Mouse (Mus musculus) megakaryocyte-erythroid progenitor cell, adult 5-6 weeks (primary cell): Measurements from ENCODE around the gene Rmi1. TPM values are rescaled to one million over a fixed set of nuclear protein-coding genes. Genes with fewer than 3 reads are reported as not detected.
"Not testable (repeated sequence)": the region's sequence is repeated elsewhere in the genome, so short reads cannot be mapped to it uniquely, and the experiment has no call there.

Experiments used
- ATAC-seq: replicated peaks from 2 replicates; pipeline ENCODE4 v1.8.0; 2016; ENCODE audit warnings: mild to moderate bottlenecking, inconsistent platforms; ENCODE audit not compliant: severe bottlenecking, poor library complexity, low FRiP score, low TSS enrichment
- total RNA-seq, 2 experiments: library from RNA; stranded (forward) in 1 of 2; stranded (reverse) in 1 of 2; fragments of 200-1000, 215-1000 nt in 1 of 2; fragments of >200 nt in 1 of 2; fragmentation: Nextera tagmentation in 1 of 2; gene quantifications; 2 replicates each; pipeline ENCODE4 v1.2.3; 2014 to 2017

Gene Rmi1
- total RNA-seq (2014; fragmentation: Nextera tagmentation) (39.7 and 45.3 TPM in 2 replicates), total RNA-seq (2017) (38.2 and 40.3 TPM in 2 replicates)

DNA sequence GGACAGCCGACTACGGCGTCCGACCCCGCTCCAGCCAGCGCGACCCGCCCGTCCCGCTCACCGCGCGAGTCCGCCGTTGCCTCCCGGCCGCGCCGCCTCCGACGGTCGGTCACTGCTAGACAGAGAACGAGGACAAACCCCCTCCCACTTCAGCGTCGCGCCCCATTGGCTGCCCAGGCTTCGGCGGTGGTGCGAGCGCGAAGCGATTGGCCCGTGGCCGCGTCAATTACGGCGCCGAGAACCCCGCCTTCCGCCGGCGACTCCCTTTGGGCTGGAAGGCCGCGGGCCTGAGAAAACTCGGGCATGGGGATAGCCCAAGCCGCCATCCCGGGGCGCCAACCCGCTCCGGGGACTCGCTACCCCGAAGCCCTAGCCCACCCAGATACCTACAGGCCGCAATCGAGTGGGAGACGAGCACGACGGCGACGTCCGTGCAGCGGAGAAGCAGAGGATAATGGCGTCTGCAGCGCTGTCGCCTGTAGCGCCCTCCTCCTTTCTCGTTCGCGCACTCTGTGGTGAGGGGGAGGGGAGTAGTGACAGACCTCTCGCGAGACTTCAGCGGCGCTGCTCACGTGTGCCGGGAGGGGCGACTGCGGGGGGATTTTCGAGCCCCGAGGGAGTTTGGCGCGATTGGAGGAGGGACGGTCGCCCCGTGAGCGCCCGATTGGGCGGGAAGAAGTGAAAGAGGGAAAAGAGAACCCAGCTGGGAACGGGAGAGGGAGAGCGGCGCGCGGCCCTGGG lies at the start of gene Rmi1:
Gene Rmi1, plus strand, starts transcription at position 246 of the 741 bp plus-strand sequence.
- peak; percentile 91 for ATAC-seq

DNA sequence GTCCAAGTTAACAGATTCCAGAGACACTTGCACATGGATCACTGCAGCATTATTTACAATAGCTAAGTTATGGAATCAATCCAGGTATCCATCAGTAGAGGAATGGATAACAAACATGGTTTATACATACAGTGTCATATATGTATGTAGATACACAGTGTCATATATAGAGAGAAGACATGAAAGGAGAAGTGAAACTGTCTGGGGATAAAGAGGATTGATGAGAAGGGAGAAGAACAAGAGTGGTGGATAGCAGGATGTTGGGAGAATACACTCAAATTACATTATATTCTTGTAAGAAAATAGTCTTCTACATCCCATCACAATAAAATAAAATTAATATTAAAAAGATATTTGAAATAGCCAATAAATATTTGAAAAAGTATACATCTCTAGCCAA lies 49.1 kb upstream of the Rmi1 start:
- no peak for ATAC-seq

DNA sequence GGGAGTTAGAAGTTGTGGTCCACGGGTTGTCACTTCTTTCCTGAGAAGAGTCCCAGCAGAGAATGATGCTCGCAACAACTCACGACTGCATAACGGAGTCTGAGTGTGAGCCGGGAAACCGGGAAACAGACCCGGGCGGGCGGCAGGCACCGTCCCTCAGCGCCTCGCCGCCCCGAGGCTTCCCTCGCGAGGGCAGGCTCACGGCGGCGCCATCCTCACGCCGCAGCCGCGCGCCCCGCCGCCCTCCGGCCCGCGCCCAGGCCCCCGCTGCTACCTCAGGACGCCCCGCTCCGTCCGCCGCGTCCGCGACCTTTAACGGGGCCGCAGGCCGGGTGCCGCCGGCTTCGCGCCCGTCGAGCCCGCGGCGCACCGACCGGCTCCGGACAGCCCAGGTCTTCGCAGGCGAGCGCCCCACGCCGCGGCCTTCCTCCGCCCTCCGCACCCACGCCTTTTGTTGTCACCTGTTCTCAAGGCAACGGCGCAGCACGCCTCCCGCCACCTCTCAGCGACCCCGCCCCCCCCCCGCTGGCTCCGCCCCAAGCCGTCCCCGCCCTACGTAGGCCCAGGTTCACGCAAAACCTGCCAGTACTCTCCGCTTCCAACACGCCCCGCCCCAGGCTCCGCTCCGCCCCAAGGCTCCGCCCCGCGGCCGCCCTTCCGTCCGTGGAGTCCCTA lies 43.3 kb upstream of the Rmi1 start, which contains the start of gene Kif27:
Gene Kif27, minus strand, starts transcription at position 494 of the 675 bp plus-strand sequence.
- peak; percentile 100 for ATAC-seq

DNA sequence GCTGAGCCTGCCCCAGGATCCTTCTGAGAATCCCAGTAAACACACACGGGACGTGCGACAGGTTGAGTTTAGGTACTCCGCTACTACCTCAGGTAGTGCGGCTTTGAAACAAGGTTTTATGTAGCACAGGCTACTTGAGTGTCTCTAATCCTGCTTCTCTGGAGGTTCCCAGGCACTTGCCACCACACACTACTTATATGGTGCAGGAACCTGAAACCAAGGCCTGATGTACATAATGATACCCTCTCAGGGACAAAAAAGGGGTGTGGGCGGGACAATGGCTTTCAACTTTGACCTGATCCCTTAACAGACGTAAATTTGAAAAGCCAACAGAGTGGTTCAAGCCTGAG lies 42.8 kb upstream of the Rmi1 start:
- ATAC-seq, result peak; percentile 61; the same call in 1 of the 2 replicates

DNA sequence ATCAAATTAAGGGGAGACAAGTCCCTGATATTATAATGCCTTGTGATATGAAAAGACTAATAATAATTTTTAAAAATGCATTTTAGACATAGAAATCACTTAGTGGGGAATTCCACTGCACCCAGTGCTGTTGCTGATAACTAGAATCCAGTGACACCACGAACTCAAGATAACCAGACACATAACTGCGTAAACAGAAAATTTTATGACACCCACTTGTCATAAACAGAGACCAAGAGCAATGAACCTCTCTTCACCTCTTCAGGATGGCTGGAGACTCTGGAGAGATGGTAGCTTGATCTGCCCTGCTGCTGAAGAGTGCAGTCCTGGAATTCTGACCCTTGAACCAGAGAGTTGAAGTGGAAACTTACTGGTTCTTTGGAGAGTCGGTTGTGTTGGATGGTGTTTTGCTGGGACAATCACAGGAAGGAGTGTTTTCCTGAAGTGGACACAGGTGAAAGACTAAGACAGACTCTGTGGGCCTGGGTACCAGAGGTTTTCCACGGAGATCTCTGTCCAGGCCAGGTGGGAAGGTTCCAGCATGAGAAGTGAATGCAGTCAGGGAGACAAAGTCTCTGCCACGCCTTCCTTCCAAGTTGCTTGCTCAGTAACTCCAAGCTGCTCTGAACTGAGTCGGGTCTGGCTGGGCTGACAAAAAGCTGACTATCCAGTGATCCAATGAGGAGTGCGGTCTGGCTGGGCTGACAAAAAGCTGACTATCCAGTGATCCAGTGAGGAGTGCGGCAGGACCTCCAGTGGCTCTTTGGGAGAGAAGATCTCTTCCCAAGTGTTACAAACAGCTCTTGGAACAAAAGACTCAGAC lies 37.5 kb upstream of the Rmi1 start:
- peak; percentile 77 for ATAC-seq

DNA sequence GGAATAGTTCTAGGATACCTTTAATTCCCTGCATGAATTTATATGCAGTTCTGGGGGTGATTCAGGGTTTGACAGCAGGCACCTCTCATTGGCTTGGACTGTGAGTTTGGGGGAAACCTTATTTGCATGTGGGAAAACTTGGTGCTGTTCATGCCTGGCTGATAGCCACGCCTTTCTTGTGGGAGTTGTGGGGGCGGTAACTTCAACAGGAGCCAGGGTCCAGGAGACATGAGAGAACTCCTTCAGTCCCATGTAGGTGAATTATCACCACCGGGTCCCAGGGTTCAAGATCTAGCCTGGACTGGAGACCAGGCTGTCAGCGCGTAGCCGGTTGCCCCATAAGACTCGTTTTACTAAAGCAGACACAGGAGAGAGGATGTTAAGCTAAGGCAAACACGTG lies 36.9 kb upstream of the Rmi1 start:
- not testable (repeated sequence) for ATAC-seq

DNA sequence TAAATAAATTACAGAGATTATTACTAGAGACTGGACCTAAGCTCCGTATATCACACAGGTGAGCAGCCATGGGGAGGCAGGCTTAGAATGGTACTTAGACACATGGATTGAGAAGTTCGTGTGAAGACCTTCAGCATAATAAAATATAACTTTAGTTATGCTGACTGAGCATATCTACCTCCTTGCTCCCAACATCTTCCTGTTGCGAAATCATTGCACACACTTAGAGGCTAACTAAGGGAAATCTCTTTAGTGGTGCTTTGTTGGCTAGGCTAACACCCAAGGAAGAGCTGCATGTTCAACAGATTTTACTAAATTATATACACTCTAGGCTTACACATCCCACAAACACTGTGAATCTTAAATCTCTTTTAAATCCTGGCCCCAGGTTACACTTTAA lies 35.7 kb upstream of the Rmi1 start:
- ATAC-seq, result no peak

DNA sequence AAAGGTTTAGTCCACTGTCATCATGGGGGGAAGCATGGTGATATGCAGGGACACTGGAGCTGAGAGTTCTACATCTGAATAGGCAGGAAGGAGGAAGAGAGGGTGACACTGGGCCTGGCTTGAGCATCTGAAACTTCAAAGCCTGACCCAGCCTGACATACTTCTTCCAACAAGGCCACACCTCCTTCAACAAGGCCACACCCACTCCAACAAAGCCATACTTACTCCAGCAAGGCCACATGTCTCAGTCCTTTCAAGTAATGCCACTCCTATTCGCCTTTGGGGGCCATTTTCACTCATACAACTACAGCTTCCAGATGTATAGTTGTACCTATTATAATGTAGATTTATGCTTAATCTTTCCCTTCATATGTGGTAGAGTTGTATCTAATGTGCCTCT lies 34.4 kb upstream of the Rmi1 start:
- ATAC-seq, result no peak

DNA sequence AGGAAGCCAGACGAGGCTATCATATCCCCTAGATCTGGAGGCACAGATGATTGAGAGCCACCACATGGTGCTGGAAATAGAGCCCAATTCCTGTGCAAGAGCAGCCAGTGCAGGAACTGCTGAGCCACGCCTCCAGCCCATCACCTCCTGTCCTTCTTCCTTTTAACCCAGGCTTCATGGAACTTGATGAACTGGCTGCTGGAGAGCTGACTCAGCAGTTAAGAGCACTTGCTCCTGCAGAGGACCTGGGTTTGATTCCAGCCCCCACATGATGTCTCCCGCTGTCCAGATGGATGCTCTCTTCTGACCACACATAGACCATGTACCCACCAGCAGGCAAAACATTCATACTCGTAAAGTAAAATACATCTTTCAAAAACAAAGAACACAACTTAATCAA lies 33.2 kb upstream of the Rmi1 start:
- ATAC-seq, result no peak

DNA sequence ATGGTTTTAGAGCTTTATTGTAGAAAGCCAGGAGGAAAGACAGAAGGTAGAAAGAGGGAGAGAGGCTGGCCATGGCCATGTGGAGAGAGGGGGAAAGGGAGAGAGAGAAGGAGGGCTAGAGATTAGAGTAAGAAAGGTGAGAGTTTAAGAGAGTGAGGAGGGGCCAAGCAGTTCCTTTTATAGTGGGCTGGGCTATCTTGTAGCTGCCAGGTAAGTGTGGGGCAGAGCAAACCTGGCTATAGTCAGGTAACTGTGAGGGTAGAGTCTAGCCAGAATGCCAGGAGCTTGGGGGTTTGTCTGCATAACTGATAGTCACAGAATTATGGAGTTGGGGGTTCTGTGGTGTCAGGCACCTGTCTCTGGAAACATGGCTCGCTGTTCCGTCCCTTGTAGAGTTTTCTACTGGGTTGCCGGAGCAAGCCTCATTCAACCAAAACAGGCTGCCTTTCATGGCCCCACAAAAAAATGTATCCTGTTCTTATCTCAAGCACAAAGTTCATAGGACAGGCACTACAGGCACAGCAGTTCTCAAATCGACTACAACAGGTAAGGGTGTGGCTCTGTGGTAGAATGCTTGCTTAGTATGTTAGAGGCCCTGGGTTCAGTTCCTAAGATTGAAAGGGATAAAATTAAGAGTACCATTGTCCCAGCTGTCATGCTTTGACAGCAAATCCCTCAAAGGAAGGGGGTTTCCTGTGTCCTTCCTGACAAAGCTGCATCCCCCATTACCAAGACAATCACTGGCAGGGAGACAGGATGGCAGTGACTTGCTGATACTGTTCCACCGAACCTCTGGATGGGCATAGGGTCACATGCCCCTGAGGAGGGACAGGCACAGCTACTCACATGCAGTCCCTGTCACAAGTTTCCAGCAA lies 29.5 kb upstream of the Rmi1 start:
- no peak for ATAC-seq

DNA sequence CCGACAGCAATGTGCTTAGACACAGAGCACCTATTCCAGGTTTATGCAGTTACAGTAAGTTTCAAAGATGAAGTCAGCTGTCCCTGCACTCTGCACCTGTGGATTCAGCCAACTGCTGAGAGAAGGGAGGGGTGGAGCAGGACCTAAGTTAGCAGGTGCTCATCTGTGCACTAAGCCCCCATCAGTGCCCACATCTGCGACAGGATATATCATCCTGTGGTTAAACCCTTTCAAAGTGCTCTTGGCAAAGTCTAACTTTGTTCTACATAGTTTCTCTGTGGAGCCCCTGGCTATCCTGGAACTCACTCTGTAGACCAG lies 28.9 kb upstream of the Rmi1 start:
- ATAC-seq, result no peak

DNA sequence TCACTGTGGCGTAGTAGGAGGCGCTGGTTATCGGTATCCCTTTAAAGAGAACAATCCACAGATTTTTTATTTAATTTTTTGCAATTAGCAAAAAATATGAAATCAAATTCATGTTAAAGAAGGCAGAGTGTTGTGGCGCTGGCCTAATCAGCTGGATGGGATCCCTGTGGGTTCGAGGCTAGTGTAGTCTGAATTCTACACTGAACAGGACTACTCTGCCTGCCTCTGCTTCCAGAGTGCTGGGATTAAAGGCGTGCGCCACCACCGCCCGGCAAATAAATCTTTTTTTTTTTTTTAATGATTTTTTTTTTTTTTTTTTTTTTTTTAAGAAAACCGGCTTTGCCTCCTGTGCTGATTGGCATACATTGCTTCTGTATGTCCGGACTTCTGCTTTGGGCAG lies 17.7 kb upstream of the Rmi1 start:
- ATAC-seq, result no peak

DNA sequence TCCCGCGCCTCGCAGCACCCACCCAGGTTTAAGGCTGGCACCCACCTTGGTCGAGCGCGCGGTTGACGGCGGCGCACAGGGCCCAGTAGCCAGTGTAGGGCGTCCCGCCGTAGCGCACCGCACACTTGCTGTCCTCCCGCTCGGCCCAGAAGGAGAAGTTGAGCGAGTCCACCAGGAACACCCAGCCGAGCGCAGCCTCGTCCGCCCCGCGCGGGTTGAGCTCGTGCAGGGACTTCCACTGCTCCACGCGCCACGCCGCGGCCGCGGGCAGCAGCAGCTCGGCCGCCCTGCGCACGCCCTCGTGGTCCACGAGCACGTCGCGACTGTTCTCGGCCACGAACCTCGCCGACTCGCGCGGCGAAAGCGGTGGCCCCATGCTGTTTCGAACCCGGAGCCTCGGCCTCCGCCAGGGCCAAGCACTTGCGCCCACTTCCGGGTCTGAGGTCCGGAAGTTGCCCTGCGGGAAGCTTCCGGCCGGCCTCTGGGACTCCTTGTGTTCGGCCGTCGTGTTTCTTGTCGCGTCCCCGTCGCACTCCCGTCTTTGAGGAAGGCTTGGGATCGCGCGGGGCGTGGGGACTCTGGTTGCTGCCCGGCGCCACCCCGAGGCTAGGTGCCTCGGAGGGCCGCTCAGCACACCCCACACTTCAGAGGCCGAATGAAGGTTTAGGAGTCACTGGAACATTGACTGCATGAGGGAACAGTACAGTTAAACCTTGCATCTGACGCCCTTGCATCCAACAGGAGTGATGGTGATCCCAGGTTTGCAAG lies 17.1 kb upstream of the Rmi1 start, which contains the start of gene 2210016F16Rik:
Gene 2210016F16Rik, minus strand, starts transcription at position 447 of the 768 bp plus-strand sequence.
- ATAC-seq, result peak; percentile 59

DNA sequence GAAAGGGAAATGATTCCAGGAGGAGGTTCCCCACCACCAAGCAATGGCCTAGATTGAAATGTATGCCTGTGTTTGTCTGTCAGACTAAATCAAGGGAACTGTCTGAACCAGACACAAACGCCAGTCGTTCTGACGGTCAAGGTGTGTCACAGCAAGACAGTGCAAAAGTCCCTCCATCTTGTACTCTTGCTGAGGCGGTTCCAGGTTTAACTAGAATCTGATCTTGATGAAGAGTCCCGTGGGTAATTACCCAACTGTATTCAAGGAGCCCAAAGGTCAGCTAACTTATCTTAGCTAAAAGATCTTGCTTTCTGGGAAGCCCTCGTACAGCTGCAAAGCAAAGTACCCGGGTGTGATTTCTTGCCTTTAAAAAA lies 16.5 kb upstream of the Rmi1 start:
- ATAC-seq, result no peak

DNA sequence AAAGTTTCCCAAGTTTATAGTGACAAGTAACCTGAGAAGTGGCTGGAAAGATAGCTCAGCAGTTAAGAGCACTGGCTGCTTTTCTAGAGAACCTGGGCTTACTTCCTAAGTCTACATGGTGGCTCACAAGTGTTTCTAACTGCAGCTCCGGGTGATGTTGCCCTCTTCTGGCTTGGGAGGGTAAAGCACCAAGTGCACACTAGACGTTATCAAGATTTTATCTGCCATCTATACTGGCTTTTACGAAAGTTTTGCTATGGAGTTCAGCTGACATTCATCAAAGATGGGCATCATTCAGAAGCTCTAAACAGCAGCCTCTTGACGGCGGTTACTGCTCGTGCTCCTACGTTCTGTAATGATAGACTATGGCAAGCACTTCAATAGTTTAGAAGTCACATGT lies 14.1 kb upstream of the Rmi1 start:
- ATAC-seq, result peak; percentile 56

DNA sequence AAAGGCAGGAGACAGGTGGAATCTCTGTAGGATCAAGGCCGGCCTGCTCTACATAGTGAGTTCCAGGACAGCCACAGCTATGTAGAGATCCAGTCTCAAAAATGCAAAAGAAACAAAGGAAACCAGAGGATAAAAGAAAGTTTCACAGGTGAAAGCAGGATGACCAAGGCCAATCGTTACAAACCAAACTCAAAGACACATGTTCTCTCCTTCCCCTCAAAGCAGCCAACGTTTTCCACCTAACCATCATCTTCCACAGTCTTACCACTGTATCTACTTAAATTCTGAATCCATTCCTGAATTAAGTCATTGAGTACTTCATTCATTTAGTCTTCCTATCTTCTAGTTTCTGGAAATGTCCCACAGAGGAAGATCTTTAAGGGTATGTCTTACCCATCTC lies 13.7 kb upstream of the Rmi1 start:
- no peak for ATAC-seq

DNA sequence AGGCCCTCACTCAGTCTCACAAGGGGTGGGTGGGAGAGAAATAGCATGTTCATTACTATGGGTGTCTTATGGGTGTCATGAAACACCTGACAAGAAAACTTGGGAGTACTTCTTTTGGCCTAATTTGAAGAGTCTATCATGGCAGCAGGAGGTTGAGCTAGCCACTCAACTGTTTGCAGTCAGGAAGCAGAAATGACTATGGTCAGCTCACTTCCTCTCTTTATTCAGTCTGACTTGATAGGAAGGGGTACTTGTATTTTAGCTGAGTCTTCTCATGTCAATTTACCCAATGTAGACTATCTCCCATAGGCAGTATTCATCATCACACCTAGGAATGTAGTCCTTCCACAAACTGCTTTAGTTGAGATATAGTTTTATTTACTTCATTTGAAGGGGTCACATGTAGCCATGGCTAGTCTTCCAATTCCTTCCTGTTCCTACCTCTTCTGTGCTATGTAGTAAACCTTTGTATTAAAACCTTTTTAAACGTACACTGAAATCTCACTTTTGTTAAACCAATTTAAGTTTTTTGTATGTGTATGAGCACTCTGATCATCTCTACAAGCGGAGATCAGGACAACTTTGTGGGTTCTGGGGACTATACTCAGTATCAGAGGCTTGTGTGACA lies 12.6 kb upstream of the Rmi1 start:
- ATAC-seq, result no peak

DNA sequence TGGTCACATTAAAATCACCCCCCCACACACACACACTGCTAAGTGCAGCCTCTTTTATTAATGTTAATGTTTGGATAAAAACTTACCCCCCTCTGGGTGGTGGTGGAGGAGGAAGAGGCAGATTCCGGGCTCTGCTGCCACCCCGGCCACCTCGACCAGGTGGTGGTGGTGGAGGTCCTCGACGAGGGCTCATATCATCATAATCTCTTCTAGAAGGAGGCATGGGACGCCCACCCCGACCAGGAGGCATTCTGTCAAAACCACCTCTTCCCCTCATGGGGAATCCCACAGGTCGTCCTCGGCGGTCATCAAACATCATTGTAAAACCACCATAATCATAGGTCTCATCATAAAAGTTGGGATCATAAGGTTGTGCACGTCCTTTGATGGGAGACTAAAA lies 7.7 kb upstream of the Rmi1 start:
- ATAC-seq, result not testable (repeated sequence)
